In the genomic region with DNA sequence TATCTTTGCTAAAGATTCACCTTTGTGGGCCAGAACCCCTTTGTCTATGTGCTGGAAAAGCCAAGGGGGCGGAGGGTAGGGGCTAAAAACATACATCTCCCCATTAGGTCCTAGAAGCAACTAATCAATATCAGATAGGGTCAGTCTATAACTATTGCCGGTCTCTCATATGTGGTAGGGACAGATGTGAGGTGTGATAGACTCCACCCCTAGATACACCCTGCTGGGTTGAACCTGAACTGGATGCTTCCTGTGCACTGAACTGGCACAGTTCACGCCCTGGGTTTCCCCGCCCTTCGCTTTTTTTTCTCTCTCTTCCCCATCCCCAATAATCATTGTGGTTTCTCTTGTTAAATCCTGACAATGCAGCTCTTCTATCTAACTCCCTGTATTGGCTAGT, we compare ENCODE assay signal across 22 mouse cellular contexts.
DNase-seq lines count a peak whose midpoint lies in the region; ATAC-seq and TF ChIP-seq lines count a peak whose summit lies in the region.
"Had no signal": no experiment of that assay in that cellular context is flagged by ENCODE, and none has a peak within 500 bp of the region (broad histone marks: within the 10 kb centered on the region; RNA-seq: fewer than 3 reads in every experiment).

No protein-coding gene starts in this region.

- WGBS in forebrain, embryonic 11.5 days, result 85% methylated on average over 5 of the region's 5 CpGs
- WGBS in forebrain, embryonic 16.5 days, result 97% methylated on average over 5 of the region's 5 CpGs
- 85% methylated on average over 5 of the region's 5 CpGs for WGBS in kidney, embryonic 14.5 days
- 76% methylated on average over 5 of the region's 5 CpGs for WGBS in neural tube, embryonic 12.5 days

- TF ChIP-seq RAD21 in MEL (IDR thresholded peaks at IDR 0.05; ENCODE audit: low read depth, low read length), result no peak

- DNase-seq in forebrain, embryonic 11.5 days (ENCODE audit: low spot score), result no peak
- no peak for DNase-seq in kidney, postnatal 14 days
- DNase-seq in MEL (ENCODE audit: low read depth, low spot score), result peak; percentile 42
- DNase-seq in adrenal gland, adult 8-10 months, result no peak
- DNase-seq: adrenal gland, postnatal 10 days; cerebellum, adult 11 months; cerebellum, postnatal 25 days; gastrocnemius, postnatal 10 days; heart, postnatal 4 days; kidney, postnatal 25 days; layer of hippocampus, adult 9-11 months; lung, adult 18-20 months; lung, postnatal 36 days; spleen, adult 18-20 months; thymus, postnatal 25 days had no signal

- no peak overlapping the region for H3K4me3 ChIP-seq in forebrain, embryonic 11.5 days (ENCODE audit: low read depth, low read length)
- no peak overlapping the region for H3K4me3 ChIP-seq in forebrain, embryonic 16.5 days (replicated peaks; ENCODE audit: low read length)
- H3K4me3 ChIP-seq in kidney, embryonic 14.5 days (ENCODE audit: low read length), result no peak overlapping the region
- H3K4me3 ChIP-seq in MEL (ENCODE audit: control insufficient read depth in 1 of 2, insufficient read depth in 1 of 2, low read depth in 2 of 2, low read length in 2 of 2), result no peak overlapping the region
- no peak overlapping the region for H3K4me3 ChIP-seq in neural tube, embryonic 12.5 days
- H3K4me3 ChIP-seq: erythroblast, embryonic 14.5 days; limb, embryonic 15.5 days had no signal

- no peaks in the 10 kb centered on the region for H3K27me3 ChIP-seq in forebrain, embryonic 11.5 days (ENCODE audit: control insufficient read depth, insufficient read depth, low read length)
- H3K27me3 ChIP-seq in forebrain, embryonic 16.5 days (replicated peaks; ENCODE audit: control insufficient read depth, insufficient read depth, low read length), result no peaks in the 10 kb centered on the region
- H3K27me3 ChIP-seq in kidney, embryonic 14.5 days (ENCODE audit: control insufficient read depth, insufficient read depth, low read length), result no peaks in the 10 kb centered on the region
- peaks cover 0 to 1% of the 10 kb centered on the region in 2 experiments; a peak in 1 of 4 replicates for H3K27me3 ChIP-seq in MEL (ENCODE audit: control insufficient read depth in 1 of 2, insufficient read depth in 2 of 2, low read length in 2 of 2)
- no peaks in the 10 kb centered on the region for H3K27me3 ChIP-seq in neural tube, embryonic 12.5 days (replicated peaks)
- H3K27me3 ChIP-seq: limb, embryonic 15.5 days had no signal

- H3K9ac ChIP-seq in forebrain, embryonic 11.5 days (ENCODE audit: low read length), result no peak overlapping the region
- no peak overlapping the region for H3K9ac ChIP-seq in forebrain, embryonic 16.5 days (replicated peaks; ENCODE audit: low read depth, low read length)
- H3K9ac ChIP-seq in kidney, embryonic 14.5 days (ENCODE audit: low read depth, low read length), result no peak overlapping the region
- H3K9ac ChIP-seq in MEL (ENCODE audit: control insufficient read depth, low read depth, low read length, poor library complexity, severe bottlenecking), result no peak overlapping the region
- H3K9ac ChIP-seq in neural tube, embryonic 12.5 days, result no peak overlapping the region
- H3K9ac ChIP-seq: limb, embryonic 15.5 days had no signal

- H3K36me3 ChIP-seq in forebrain, embryonic 11.5 days (ENCODE audit: control insufficient read depth, insufficient read depth, low read length), result no peaks in the 10 kb centered on the region
- no peaks in the 10 kb centered on the region for H3K36me3 ChIP-seq in forebrain, embryonic 16.5 days (ENCODE audit: control insufficient read depth, insufficient read depth)
- H3K36me3 ChIP-seq in kidney, embryonic 14.5 days (ENCODE audit: control insufficient read depth, insufficient read depth, low read length), result no peaks in the 10 kb centered on the region
- peaks cover 0 to 3% of the 10 kb centered on the region in 2 experiments; a peak in 2 of 4 replicates for H3K36me3 ChIP-seq in MEL (ENCODE audit: control insufficient read depth in 1 of 2, insufficient read depth in 2 of 2, low read length in 2 of 2)
- H3K36me3 ChIP-seq in neural tube, embryonic 12.5 days, result no peaks in the 10 kb centered on the region
- H3K36me3 ChIP-seq: limb, embryonic 15.5 days had no signal

- TF ChIP-seq CTCF in MEL (IDR thresholded peaks at IDR 0.05 in 2 of 3, conservative IDR thresholded peaks at IDR 0.05 in 1 of 3; ENCODE audit: control insufficient read depth in 1 of 3, insufficient read depth in 1 of 3, low read depth in 2 of 3, low read length in 3 of 3, poor library complexity in 1 of 3, severe bottlenecking in 1 of 3), result no peak

- no peak for TF ChIP-seq POLR2A in MEL (IDR thresholded peaks at IDR 0.05; ENCODE audit: control insufficient read depth in 1 of 2, insufficient read depth in 1 of 2, low read depth in 1 of 2, low read length in 2 of 2, poor library complexity in 1 of 2)

- TF ChIP-seq EP300 in MEL (IDR thresholded peaks at IDR 0.05; ENCODE audit: low read depth in 1 of 2, low read length in 2 of 2), result 0 out of 4 replicates have a peak, but pooled peaks of 1 of the 2 experiments have one; percentile 3

- H3K79me2 ChIP-seq in MEL (ENCODE audit: control insufficient read depth, insufficient read depth, low read length, poor library complexity), result no peaks in the 10 kb centered on the region

- no peak overlapping the region for H3K4me2 ChIP-seq in forebrain, embryonic 11.5 days (ENCODE audit: low read depth, low read length, severe bottlenecking)
- H3K4me2 ChIP-seq in forebrain, embryonic 16.5 days (ENCODE audit: low read length), result no peak overlapping the region
- H3K4me2 ChIP-seq in kidney, embryonic 14.5 days (replicated peaks; ENCODE audit: low read depth, low read length), result no peak overlapping the region
- no peak overlapping the region for H3K4me2 ChIP-seq in neural tube, embryonic 12.5 days (replicated peaks)
- H3K4me2 ChIP-seq: limb, embryonic 15.5 days had no signal

- peaks cover 6% of the 10 kb centered on the region; the same call in 1 of the 2 replicates for H3K4me1 ChIP-seq in forebrain, embryonic 11.5 days (replicated peaks; ENCODE audit: control insufficient read depth, insufficient read depth, low read length)
- no peaks in the 10 kb centered on the region for H3K4me1 ChIP-seq in forebrain, embryonic 16.5 days (replicated peaks; ENCODE audit: control insufficient read depth, insufficient read depth, low read length)
- peaks cover 4% of the 10 kb centered on the region; the same call in 1 of the 2 replicates for H3K4me1 ChIP-seq in kidney, embryonic 14.5 days (ENCODE audit: control insufficient read depth, insufficient read depth, low read length)
- peaks cover 3 to 8% of the 10 kb centered on the region in 2 experiments; a peak in 3 of 4 replicates for H3K4me1 ChIP-seq in MEL (ENCODE audit: control insufficient read depth in 1 of 2, insufficient read depth in 2 of 2, low read length in 2 of 2)
- peaks cover 7% of the 10 kb centered on the region for H3K4me1 ChIP-seq in neural tube, embryonic 12.5 days
- H3K4me1 ChIP-seq: limb, embryonic 15.5 days had no signal

- H3K27ac ChIP-seq in forebrain, embryonic 11.5 days (ENCODE audit: low read depth, low read length), result no peak overlapping the region
- no peak overlapping the region for H3K27ac ChIP-seq in forebrain, embryonic 16.5 days (ENCODE audit: low read length)
- H3K27ac ChIP-seq in kidney, embryonic 14.5 days (ENCODE audit: low read depth, low read length), result peak overlapping the region; percentile 19; the same call in 1 of the 2 replicates
- peak overlapping the region; percentile 66 for H3K27ac ChIP-seq in MEL (ENCODE audit: control insufficient read depth, low read depth, low read length)
- H3K27ac ChIP-seq in neural tube, embryonic 12.5 days, result no peak overlapping the region
- H3K27ac ChIP-seq: limb, embryonic 15.5 days had no signal

- H3K9me3 ChIP-seq in forebrain, embryonic 11.5 days (ENCODE audit: control insufficient read depth, low read length), result no peaks in the 10 kb centered on the region
- no peaks in the 10 kb centered on the region for H3K9me3 ChIP-seq in forebrain, embryonic 16.5 days (ENCODE audit: control insufficient read depth, low read length)
- no peaks in the 10 kb centered on the region for H3K9me3 ChIP-seq in kidney, embryonic 14.5 days (ENCODE audit: control insufficient read depth, low read length)
- H3K9me3 ChIP-seq in MEL (replicated peaks; ENCODE audit: insufficient read depth, low read length), result no peaks in the 10 kb centered on the region
- H3K9me3 ChIP-seq in neural tube, embryonic 12.5 days, result no peaks in the 10 kb centered on the region
- H3K9me3 ChIP-seq: limb, embryonic 15.5 days had no signal

- 0 out of 2 replicates have a peak, but pooled peaks have one; percentile 46 for ATAC-seq in forebrain, embryonic 11.5 days (replicated peaks; ENCODE audit: low FRiP score)
- no peak for ATAC-seq in forebrain, embryonic 16.5 days
- ATAC-seq in kidney, embryonic 14.5 days (ENCODE audit: low FRiP score, low TSS enrichment), result no peak
- ATAC-seq in neural tube, embryonic 12.5 days (ENCODE audit: low FRiP score, low read depth), result 0 out of 2 replicates have a peak, but pooled peaks have one; percentile 25
- no peak for ATAC-seq in frontal cortex, adult (ENCODE audit: low TSS enrichment)
- ATAC-seq: inflammation-experienced regulatory T-cells, adult 6 months had no signal

TF ChIP-seq in MEL, 35 proteins besides CTCF, POLR2A, EP300 and RAD21 (continues in another document):
- TF ChIP-seq GATA1 (IDR thresholded peaks at IDR 0.05; ENCODE audit: low read depth, low read length) (no peak), CHD2 (IDR thresholded peaks at IDR 0.05; ENCODE audit: low read length) (no peak), NRF1 (IDR thresholded peaks at IDR 0.05; ENCODE audit: insufficient read depth, low read depth, low read length, poor library complexity, severe bottlenecking) (no peak), HCFC1 (IDR thresholded peaks at IDR 0.05; ENCODE audit: low read depth, low read length) (no peak), USF2 (IDR thresholded peaks at IDR 0.05; ENCODE audit: borderline replicate concordance in 1 of 2, insufficient read depth in 1 of 2, low read depth in 1 of 2, low read length in 2 of 2) (0 out of 4 replicates have a peak, but pooled peaks of 1 of the 2 experiments have one; percentile 9), MAFK (IDR thresholded peaks at IDR 0.05; ENCODE audit: borderline replicate concordance, low read depth, low read length) (no peak), CHD1 (IDR thresholded peaks at IDR 0.05; ENCODE audit: low read depth, low read length) (no peak), MEF2A (IDR thresholded peaks at IDR 0.05; ENCODE audit: extremely low read depth, insufficient replicate concordance, low read depth, low read length, poor library complexity, severe bottlenecking) (no peak), TCF12 (IDR thresholded peaks at IDR 0.05; ENCODE audit: low read depth, low read length) (peak; percentile 16), SIN3A (IDR thresholded peaks at IDR 0.05; ENCODE audit: low read length) (peak; percentile 7; the same call in 1 of the 2 replicates), BHLHE40 (IDR thresholded peaks at IDR 0.05; ENCODE audit: borderline replicate concordance, low read depth, low read length) (no peak), MAZ (IDR thresholded peaks at IDR 0.05; ENCODE audit: low read depth, low read length) (no peak), NELFE (IDR thresholded peaks at IDR 0.05; ENCODE audit: low read depth, low read length) (no peak), ZKSCAN1 (IDR thresholded peaks at IDR 0.05; ENCODE audit: low read depth, low read length) (no peak), ETS1 (IDR thresholded peaks at IDR 0.05; ENCODE audit: low read depth, low read length) (no peak)

Comparison
In these comparisons a context has a peak if more than half of its experiments do, and no peak if none do; other contexts are left out.
1. ATAC-seq: peak in forebrain, embryonic 11.5 days (single experiment) and neural tube, embryonic 12.5 days (single experiment); none in forebrain, embryonic 16.5 days (single experiment), kidney, embryonic 14.5 days (single experiment) and frontal cortex, adult (single experiment).
2. H3K27ac ChIP-seq: peak in kidney, embryonic 14.5 days (single experiment) and MEL (single experiment); none in forebrain, embryonic 11.5 days (single experiment), forebrain, embryonic 16.5 days (single experiment) and neural tube, embryonic 12.5 days (single experiment).